Mouse (Mus musculus): ENCODE results near the gene Swi5.

The Swi5 gene

DNA sequence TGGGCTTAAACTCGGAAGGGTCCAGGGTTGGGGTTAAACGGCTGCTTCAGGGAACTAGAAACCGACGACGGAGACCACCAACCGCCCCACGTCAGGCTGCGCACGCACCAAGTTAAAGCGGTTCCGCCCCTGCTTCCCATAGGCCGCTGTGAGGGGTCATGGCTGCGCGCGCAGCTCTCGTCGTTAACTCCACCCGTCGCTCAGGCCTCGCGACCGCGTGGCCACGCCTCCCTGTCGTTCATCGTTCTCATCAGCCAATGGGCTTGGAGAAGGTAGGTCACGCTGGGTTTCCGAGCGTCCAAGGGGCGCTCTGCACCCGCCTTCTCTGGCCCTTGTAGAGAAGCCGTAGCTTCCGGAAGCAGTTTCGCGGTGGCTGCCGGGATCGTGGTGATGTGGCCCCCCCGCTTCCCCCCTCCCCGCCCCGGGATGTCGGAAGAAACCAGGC is at the start of gene Swi5:
TSS of gene Swi5 (minus strand) at position 153 of the 445 bp plus-strand sequence.
- H3K27me3 ChIP-seq (ENCODE audit: control insufficient read depth, insufficient read depth, low read length, poor library complexity, severe bottlenecking): no peaks in the 10 kb centered on the region
- peak; percentile 100 for DNase-seq (ENCODE audit: low read depth, low spot score)
- H3K36me3 ChIP-seq (ENCODE audit: control insufficient read depth, insufficient read depth, low read length, poor library complexity, severe bottlenecking): no peaks in the 10 kb centered on the region

DNA sequence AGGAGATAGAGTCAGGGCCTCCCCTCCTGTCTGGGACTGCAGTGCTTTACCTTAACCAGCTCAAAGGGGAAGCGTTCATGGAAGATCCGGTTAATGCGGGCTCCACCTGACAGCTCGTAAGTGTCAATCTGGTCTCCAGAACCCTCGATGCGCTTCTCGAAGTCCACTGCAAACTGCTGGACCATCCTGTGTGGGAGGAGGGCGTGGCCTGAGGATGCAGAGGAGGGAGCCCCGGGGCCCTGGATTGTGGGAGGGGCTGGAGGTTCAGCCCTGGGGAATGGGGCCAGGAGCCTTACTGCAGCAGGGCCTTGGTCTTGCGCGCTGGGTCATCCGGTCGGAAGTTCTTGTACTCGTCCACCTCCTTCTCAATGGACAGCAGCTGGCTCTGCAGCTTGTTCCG is 48.0 kb upstream of the Swi5 start:
- H3K36me3 ChIP-seq (ENCODE audit: control insufficient read depth, insufficient read depth, low read length, poor library complexity, severe bottlenecking): no peaks in the 10 kb centered on the region
- H3K27me3 ChIP-seq (ENCODE audit: control insufficient read depth, insufficient read depth, low read length, poor library complexity, severe bottlenecking): no peaks in the 10 kb centered on the region
- no peak for DNase-seq (ENCODE audit: low read depth, low spot score)

DNA sequence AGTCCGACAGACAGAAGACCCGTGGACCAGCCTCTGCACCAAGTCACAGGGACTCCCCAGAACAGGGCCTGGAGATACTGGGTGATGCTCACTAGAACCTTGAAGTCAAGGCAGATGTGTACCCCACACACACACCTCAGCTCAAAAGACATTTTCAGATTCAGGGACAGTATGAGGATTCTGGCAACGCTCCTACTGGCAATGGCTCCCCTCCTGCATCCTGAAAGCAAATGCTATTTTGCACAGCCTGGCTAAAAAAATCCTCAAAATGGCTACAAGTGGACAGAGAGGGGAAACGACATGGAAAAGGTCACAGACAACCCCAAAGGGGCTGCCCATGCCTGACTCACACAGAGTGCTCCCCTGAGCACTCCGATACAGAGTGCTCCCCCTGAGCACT is 44.3 kb upstream of the Swi5 start:
- no peak for DNase-seq (ENCODE audit: low read depth, low spot score)
- Histone ChIP-seq H3K27me3 (ENCODE audit: control insufficient read depth, insufficient read depth, low read length, poor library complexity, severe bottlenecking) (no peaks in the 10 kb centered on the region), H3K36me3 (ENCODE audit: control insufficient read depth, insufficient read depth, low read length, poor library complexity, severe bottlenecking) (no peaks in the 10 kb centered on the region)

DNA sequence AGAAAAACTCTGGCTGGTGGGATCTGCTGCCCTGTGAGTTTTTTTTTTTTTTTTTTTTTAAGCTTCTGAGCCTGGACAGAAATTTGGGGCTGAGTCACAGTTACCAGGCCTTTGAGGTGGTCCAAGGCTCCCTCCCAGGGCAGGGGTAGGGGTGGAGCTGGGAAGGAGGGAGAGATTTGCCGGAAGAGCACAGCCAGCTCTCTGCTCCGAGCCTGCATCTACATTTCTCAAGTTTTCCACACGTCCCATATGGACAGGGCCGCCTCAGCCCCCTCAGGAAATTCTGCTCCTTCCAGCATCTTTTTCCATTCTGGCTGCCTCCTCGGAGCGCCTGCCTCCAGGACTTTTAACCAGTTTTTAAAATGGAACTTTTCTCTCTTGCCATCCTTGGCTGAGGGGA is 41.7 kb upstream of the Swi5 start:
- no peak for DNase-seq (ENCODE audit: low read depth, low spot score)
- H3K36me3 ChIP-seq (ENCODE audit: control insufficient read depth, insufficient read depth, low read length, poor library complexity, severe bottlenecking): no peaks in the 10 kb centered on the region
- no peaks in the 10 kb centered on the region for H3K27me3 ChIP-seq (ENCODE audit: control insufficient read depth, insufficient read depth, low read length, poor library complexity, severe bottlenecking)

DNA sequence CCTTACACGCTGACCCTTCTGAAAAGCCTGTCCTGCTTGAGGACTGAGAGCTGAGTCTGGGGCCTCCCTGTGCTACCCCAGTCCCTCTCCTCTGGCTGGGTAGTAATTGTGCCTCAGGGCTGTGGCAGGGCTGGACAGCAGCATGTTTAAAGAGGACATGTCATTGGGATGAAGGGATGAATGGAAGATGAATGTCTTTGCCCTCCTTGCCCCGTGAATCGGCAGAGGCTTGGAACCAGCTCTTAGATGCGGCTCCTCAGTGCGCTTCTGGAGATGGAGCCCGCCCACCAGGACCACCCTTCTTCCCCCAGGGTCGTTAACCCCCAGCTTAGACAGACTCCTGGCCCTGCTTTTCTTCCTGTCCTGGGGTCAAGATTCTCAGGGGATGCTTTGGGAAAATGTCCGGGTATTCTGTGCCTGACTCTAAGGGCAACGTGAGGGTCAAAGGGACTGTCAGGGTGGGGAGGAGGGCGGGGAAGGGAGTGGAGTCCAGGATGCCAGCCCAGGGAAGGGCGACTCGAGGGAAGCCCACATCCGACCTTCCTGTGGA is 41.1 kb upstream of the Swi5 start:
- Histone ChIP-seq H3K27me3 (ENCODE audit: control insufficient read depth, insufficient read depth, low read length, poor library complexity, severe bottlenecking) (no peaks in the 10 kb centered on the region), H3K36me3 (ENCODE audit: control insufficient read depth, insufficient read depth, low read length, poor library complexity, severe bottlenecking) (no peaks in the 10 kb centered on the region)
- no peak for DNase-seq (ENCODE audit: low read depth, low spot score)

DNA sequence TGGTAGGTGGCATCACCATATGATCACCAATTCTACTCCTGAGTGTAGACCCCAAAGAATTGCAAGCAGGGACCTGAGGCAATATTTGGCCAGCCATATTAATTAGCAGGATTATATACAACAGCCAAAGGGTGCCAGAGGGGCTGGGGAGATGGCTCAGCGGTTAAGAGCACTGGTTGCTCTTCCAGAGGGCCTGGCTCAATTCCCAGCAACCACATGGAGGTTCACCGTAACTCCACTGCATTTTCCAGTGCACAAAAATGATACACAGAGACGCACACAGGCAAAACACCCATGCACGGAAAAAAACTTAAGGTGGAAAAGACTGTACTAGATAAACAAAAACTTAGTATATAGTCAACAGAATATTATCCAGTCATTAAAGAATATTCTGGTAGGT is 39.3 kb upstream of the Swi5 start:
- Histone ChIP-seq H3K27me3 (ENCODE audit: control insufficient read depth, insufficient read depth, low read length, poor library complexity, severe bottlenecking) (no peaks in the 10 kb centered on the region), H3K36me3 (ENCODE audit: control insufficient read depth, insufficient read depth, low read length, poor library complexity, severe bottlenecking) (no peaks in the 10 kb centered on the region)
- no peak for DNase-seq (ENCODE audit: low read depth, low spot score)

DNA sequence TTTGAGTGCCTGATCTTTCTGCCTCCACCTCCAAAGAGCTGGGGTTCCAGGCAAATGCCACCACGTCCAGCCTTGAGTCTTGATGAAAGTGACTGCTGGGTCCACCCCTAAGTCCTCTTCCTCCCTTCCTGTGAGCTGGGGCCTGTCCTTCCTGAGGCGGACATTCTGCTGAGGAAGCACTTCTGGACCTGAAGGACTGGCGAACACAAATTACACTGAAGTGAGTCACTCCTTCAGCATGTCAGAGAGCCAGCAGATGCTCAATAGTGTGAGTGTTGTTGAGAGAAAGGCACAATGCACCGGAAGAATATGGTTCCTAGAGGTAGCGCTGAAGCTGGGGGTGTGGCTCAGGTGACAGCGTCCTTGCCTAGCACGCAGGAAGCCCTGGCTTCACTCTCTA is 37.5 kb upstream of the Swi5 start:
- DNase-seq (ENCODE audit: low read depth, low spot score): no peak
- no peaks in the 10 kb centered on the region for H3K36me3 ChIP-seq (ENCODE audit: control insufficient read depth, insufficient read depth, low read length, poor library complexity, severe bottlenecking)
- H3K27me3 ChIP-seq (ENCODE audit: control insufficient read depth, insufficient read depth, low read length, poor library complexity, severe bottlenecking): no peaks in the 10 kb centered on the region

DNA sequence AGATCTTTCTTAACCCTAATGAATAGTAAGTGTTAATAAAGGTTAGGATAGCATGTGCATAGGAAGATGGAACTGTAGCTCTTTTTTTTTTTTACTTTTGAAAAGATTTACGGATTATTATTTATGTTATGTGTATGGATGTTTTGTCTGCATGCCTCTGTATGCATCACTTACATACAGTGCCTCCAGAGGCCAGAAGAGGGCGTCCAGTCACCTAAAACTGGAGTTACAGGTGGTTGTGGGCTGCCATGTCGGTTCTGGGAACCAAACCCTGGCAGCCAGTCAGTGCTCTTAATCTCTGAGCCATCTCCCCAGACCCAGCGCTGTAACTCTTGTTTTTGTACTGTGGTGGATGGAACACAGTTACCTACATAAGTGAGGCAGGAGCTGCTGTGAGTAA is 36.4 kb upstream of the Swi5 start:
- Histone ChIP-seq H3K36me3 (ENCODE audit: control insufficient read depth, insufficient read depth, low read length, poor library complexity, severe bottlenecking) (no peaks in the 10 kb centered on the region), H3K27me3 (ENCODE audit: control insufficient read depth, insufficient read depth, low read length, poor library complexity, severe bottlenecking) (no peaks in the 10 kb centered on the region)
- no peak for DNase-seq (ENCODE audit: low read depth, low spot score)

DNA sequence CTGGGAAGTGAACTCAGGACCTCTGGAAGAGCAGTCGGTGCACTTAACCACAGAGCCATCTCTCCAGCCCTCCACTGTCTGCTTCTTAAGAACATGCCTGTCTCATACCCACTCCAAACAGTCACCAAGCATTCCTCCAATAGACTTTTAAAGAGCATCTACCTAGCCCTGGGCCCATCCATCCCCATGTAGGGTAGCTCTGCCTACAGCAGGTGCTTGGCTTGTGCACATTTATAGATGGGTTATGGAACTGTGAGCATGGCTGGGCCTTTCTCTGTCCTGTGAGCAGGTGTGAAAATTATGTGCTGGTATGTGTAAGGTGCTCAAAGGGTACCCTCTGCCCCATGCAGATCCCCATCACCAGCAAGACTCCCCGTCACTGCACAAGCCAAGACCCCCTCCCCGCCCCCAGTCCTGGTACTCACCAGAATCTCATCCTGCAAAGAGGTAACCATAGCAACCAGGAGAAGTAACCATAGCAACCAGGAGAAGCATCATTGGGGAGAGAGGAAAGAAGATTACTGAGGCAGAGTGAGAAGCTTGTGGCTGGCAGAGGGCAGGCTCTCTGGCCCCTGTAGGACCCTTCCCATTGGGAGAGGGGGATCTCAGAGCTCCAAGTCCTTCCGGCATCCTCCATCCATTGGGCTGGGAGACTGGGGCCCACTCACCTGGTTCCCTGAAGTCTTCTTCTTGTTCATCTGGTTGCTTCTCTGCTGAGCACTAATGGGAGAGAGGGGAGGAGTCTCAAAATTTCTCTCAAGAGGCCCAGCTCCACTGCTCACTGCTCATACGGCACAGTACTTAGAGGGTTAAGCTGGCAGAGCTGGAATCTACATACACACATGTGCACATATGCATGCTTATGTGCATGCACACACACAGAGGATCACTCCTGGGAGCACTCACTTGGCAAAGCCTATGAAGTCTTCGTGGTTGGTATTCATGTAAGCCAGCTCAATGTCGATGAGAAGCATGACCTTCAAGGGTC is 35.2 kb upstream of the Swi5 start:
- DNase-seq (ENCODE audit: low read depth, low spot score): no peak
- H3K36me3 ChIP-seq (ENCODE audit: control insufficient read depth, insufficient read depth, low read length, poor library complexity, severe bottlenecking): no peaks in the 10 kb centered on the region
- no peaks in the 10 kb centered on the region; the same call in 1 of the 2 replicates for H3K27me3 ChIP-seq (ENCODE audit: control insufficient read depth, insufficient read depth, low read length, poor library complexity, severe bottlenecking)

DNA sequence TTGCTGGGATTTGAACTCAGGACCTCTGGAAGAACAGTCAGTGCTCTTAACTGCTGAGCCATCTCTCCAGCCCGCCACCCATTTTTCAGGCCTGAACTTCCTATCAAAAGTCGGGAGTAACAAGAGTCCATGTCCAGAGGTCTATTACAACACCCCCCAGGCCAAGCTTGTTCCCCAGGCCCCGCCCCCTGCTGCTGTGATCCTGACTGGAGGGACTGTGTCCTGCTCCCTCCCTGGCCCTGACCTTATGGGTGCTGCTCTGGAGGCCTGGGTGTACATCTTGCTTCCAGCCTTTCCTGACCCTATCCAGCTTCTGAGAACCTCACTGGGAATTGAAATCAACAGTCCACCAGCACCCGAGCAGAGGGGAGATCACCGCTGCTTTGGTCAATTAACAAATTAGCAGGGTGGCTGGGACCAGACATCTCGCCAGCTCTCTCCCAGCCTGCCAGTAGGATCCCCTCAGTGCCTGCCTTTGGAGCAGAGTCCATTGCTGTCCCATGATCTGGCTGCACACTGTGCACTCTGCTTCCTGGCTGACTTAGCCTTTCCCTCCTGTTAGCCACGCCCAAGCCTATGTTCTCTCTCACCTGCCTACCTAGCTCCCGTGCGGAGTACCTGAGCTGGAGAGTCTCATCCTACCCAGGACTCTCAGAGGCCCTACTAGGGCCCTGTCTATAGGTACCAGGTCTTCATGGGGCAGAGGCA is 33.9 kb upstream of the Swi5 start:
- H3K36me3 ChIP-seq (ENCODE audit: control insufficient read depth, insufficient read depth, low read length, poor library complexity, severe bottlenecking): no peaks in the 10 kb centered on the region
- no peak for DNase-seq (ENCODE audit: low read depth, low spot score)
- H3K27me3 ChIP-seq (ENCODE audit: control insufficient read depth, insufficient read depth, low read length, poor library complexity, severe bottlenecking): no peaks in the 10 kb centered on the region; the same call in 1 of the 2 replicates

DNA sequence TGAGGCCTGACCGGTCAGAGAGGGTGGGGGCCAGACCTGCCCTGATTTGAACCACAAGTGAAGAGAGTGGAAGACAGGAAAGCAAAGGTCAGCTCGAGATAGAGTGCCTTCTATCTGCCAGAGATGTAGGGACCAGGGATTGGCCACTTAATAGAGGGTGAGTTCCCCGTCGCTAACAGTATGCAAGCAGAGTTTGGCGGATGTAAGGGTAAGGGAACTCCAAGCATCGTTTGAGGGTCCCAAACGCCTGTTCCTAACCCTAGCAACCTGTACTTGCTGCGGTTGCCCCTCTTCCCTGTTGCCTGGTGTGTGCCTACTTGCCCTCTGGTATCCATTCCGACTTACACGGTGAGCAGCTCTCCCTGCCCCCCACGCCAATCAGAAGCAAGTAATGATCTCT is 32.8 kb upstream of the Swi5 start:
- no peak for DNase-seq (ENCODE audit: low read depth, low spot score)
- no peaks in the 10 kb centered on the region; the same call in 1 of the 2 replicates for H3K27me3 ChIP-seq (ENCODE audit: control insufficient read depth, insufficient read depth, low read length, poor library complexity, severe bottlenecking)
- no peaks in the 10 kb centered on the region for H3K36me3 ChIP-seq (ENCODE audit: control insufficient read depth, insufficient read depth, low read length, poor library complexity, severe bottlenecking)

DNA sequence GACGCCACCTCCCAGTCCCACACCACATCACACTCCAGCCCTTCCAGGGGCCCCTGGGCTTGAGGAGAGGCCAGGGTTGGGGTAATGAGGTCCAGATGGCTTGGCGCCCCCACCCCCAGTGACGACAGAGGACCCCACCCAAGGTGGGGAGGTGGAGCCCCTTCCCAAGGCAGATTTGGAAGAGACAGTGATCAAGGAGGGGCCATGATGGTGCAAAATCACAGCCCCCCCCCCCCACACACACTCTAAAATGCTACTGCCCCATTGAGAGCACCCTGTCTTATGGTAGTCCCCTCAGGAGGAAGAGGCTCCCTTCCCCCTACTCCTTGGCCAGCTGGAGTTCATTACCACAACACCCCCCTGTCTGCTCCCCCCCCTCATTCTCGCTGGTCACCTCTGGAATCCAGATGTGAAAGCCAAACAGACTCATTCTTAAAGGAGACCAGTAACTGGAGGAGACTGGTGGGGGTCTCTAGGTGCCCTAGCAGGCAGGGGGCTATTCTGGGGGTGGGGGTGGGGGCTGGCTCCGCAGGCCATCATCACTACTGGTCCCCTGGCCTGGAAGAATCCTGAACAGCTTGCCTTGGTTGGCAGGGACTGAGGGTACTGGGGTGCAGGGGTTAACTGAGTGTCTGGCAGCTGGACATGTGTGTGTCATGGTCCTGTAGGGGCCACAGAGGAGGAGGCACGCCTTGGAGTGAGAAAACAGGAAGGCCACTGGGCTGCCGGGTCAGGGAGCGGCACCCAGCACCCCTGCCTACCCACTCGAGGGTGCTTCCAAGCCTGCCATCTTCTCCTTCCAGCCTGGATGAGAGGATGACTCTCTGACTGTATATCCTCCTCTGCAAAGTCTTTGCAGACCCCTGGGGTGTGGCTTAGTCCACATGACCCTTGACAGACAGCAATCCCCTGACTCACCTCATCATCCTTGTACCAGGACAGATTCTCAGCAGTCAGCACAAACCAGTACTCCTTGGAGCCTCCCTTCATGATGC is 32.0 kb upstream of the Swi5 start:
- Histone ChIP-seq H3K36me3 (ENCODE audit: control insufficient read depth, insufficient read depth, low read length, poor library complexity, severe bottlenecking) (no peaks in the 10 kb centered on the region), H3K27me3 (ENCODE audit: control insufficient read depth, insufficient read depth, low read length, poor library complexity, severe bottlenecking) (no peaks in the 10 kb centered on the region; the same call in 1 of the 2 replicates)
- no peak for DNase-seq (ENCODE audit: low read depth, low spot score)

DNA sequence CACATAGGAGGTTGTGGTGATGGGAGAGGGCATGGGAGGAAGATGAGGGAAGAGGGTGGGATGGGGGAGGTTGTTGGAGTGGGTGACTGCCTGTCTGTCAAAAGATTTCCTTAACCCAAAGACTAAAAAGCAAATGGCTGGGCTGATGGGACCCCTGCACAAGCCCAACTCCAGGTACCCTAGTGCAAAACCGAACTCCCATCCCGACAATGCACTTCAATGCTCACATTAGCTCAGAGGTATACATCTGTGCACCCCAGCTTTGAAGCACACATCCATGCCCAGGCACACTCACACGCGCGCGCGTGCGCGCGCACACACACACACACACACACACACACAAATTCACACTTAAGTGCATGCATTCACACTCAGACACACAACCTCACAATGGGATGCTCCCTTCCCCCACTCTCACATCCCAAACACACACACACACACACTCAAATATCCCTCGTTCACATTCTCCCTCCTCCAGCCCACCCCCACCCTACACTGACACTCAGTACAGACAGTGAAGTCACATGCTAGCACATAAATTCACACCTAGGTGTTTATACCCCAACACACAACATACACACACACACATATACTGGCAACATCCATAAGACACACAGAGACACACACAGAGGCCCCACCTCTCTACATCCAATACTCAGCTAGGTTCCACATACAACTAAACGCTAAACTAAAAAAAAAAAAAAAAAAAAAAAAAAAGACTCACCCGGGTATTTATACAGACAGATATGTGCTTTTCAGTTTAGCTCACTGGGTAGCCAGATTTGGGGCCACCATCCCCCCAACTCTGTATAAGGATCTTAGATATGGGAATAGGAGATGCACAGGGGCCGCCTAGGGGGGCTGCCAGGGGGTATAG is 31.1 kb upstream of the Swi5 start:
- no peaks in the 10 kb centered on the region; the same call in 1 of the 2 replicates for H3K27me3 ChIP-seq (ENCODE audit: control insufficient read depth, insufficient read depth, low read length, poor library complexity, severe bottlenecking)
- no peak for DNase-seq (ENCODE audit: low read depth, low spot score)
- no peaks in the 10 kb centered on the region for H3K36me3 ChIP-seq (ENCODE audit: control insufficient read depth, insufficient read depth, low read length, poor library complexity, severe bottlenecking)

Data from splenic B cell, adult 2 months (primary cell).